ENCODE assay signal across 8 mouse cellular contexts in the genomic region with DNA sequence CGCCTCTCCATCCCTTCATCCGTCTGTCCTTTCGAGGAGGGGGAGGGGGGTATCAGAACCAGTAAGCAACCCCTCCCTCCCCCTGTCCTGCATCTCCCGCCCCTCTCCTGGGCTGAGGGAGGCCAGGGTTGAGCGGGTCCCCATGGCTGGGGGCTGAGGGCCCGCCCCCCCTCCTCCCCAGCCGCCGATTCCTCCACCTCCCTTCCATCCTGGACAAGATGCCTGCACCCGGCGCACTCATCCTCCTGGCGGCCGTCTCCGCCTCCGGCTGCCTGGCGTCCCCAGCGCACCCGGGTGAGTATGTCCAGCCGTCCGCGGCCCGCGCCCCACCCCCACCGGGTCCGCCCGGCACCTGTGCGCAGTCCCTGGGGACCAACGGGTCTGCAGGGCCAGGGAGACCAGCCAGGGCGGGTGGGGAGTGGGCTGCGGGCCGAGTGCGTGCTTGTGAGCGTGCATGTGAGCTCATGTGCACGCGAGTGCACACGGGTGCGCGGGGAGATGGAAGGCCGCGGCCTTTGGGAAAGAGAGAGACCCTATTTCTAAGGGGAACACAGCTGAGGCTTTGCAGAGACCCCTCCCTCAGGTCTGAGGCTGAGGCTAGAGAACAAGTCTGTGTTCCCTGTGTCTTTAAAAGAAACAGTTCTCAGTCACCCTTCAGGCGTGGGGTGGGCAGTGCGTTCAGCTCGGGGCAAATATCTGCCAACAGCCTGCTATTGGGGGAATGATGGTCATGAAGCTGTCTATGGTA. TPM values are rescaled to one million over a fixed set of nuclear protein-coding genes. Genes with fewer than 3 reads are reported as not detected.
DNase-seq lines count a peak whose midpoint lies in the region; ATAC-seq and TF ChIP-seq lines count a peak whose summit lies in the region.

No protein-coding gene starts in this region.

- peaks cover 66% of the 10 kb centered on the region for H3K27me3 ChIP-seq in heart, postnatal 0 days (ENCODE audit: control insufficient read depth, insufficient read depth, low read length)
- H3K27me3 ChIP-seq in limb, embryonic 13.5 days: 0 out of 2 replicates have a peak, but pooled peaks cover 4% of the 10 kb centered on the region
- H3K27me3 ChIP-seq in small intestine, adult 2 months (ENCODE audit: control insufficient read depth, insufficient read depth, low read length): peaks cover 20% of the 10 kb centered on the region

- H3K27ac ChIP-seq in heart, postnatal 0 days (ENCODE audit: low read depth): no peak overlapping the region
- no peak overlapping the region for H3K27ac ChIP-seq in embryonic fibroblast, embryonic 13.5 days (ENCODE audit: insufficient read depth, low read length)
- H3K27ac ChIP-seq in limb, embryonic 13.5 days: peak overlapping the region; percentile 40; the same call in 1 of the 2 replicates
- H3K27ac ChIP-seq in small intestine, adult 2 months (ENCODE audit: insufficient read depth, low read depth, low read length): no peak overlapping the region

- TF ChIP-seq POLR2A in embryonic fibroblast, embryonic 13.5 days (IDR thresholded peaks at IDR 0.05; ENCODE audit: low read depth, low read length): peak; percentile 16; the same call in 1 of the 2 replicates
- TF ChIP-seq POLR2A in small intestine, adult 2 months (IDR thresholded peaks at IDR 0.05; ENCODE audit: low read depth, low read length): no peak

- H3K4me2 ChIP-seq in heart, postnatal 0 days (ENCODE audit: low read depth, low read length): peak overlapping the region; percentile 61
- H3K4me2 ChIP-seq in limb, embryonic 13.5 days (replicated peaks): peak overlapping the region; percentile 85

- no peak for DNase-seq in heart, postnatal 0 days (ENCODE audit: low spot score)
- DNase-seq in heart, adult 9 months (ENCODE audit: low spot score in 2 of 2): no peak

- no peaks in the 10 kb centered on the region; the same call in 1 of the 2 replicates for H3K4me1 ChIP-seq in heart, postnatal 0 days (ENCODE audit: control insufficient read depth, insufficient read depth)
- peaks cover 6% of the 10 kb centered on the region; the same call in 1 of the 2 replicates for H3K4me1 ChIP-seq in embryonic fibroblast, embryonic 13.5 days (ENCODE audit: control insufficient read depth, insufficient read depth, low read length)
- H3K4me1 ChIP-seq in limb, embryonic 13.5 days: peaks cover 30% of the 10 kb centered on the region
- peaks cover 5% of the 10 kb centered on the region for H3K4me1 ChIP-seq in small intestine, adult 2 months (ENCODE audit: control insufficient read depth, insufficient read depth, insufficient read length, low read length)

- 2% methylated on average over 39 of the region's 42 CpGs for WGBS in heart, postnatal 0 days
- WGBS in limb, embryonic 13.5 days: under 1% methylated on average over 41 of the region's 42 CpGs
- WGBS in small intestine, adult 2 months: 3% methylated on average over 39 of the region's 42 CpGs

- no peak overlapping the region for H3K9ac ChIP-seq in heart, postnatal 0 days (replicated peaks; ENCODE audit: low read depth, low read length)
- peak overlapping the region; percentile 72 for H3K9ac ChIP-seq in limb, embryonic 13.5 days

- 0 out of 2 replicates have a peak, but pooled peaks have one; percentile 4 for ATAC-seq in heart, postnatal 0 days (ENCODE audit: insufficient read depth, low read depth)
- peak; percentile 21 for ATAC-seq in cerebellum, adult (ENCODE audit: insufficient number of reproducible peaks, low FRiP score, low TSS enrichment)
- peak; percentile 29; the same call in 1 of the 2 replicates for ATAC-seq in limb, embryonic 13.5 days (ENCODE audit: low FRiP score, low read depth)
- ATAC-seq in erythroid progenitor cell, adult 5-6 weeks (replicated peaks; ENCODE audit: low FRiP score, poor library complexity, severe bottlenecking): no peak
- ATAC-seq in monocyte, adult 5-6 weeks (replicated peaks; ENCODE audit: insufficient number of reproducible peaks, low FRiP score, low TSS enrichment, poor library complexity, severe bottlenecking): no peak

- no peak for TF ChIP-seq CTCF in heart, postnatal 0 days (IDR thresholded peaks at IDR 0.05; ENCODE audit: low read depth)
- TF ChIP-seq CTCF in embryonic fibroblast, embryonic 13.5 days (IDR thresholded peaks at IDR 0.05; ENCODE audit: borderline replicate concordance, insufficient read depth, low read length): no peak
- TF ChIP-seq CTCF in small intestine, adult 2 months (IDR thresholded peaks at IDR 0.05; ENCODE audit: extremely low read depth, insufficient read length, insufficient replicate concordance, low read depth, low read length): no peak

- no peaks in the 10 kb centered on the region for H3K9me3 ChIP-seq in heart, postnatal 0 days (replicated peaks; ENCODE audit: control insufficient read depth, low read length)
- H3K9me3 ChIP-seq in limb, embryonic 13.5 days: no peaks in the 10 kb centered on the region

- H3K36me3 ChIP-seq in heart, postnatal 0 days (replicated peaks; ENCODE audit: control insufficient read depth, insufficient read depth, low read length): no peaks in the 10 kb centered on the region
- peaks cover 31% of the 10 kb centered on the region for H3K36me3 ChIP-seq in limb, embryonic 13.5 days
- H3K36me3 ChIP-seq in small intestine, adult 2 months (ENCODE audit: control insufficient read depth, insufficient read depth, low read length): no peaks in the 10 kb centered on the region

- peak overlapping the region; percentile 38 for H3K4me3 ChIP-seq in heart, postnatal 0 days (ENCODE audit: low read depth, low read length)
- H3K4me3 ChIP-seq in embryonic fibroblast, embryonic 13.5 days (ENCODE audit: insufficient read depth, low read length): peak overlapping the region; percentile 78
- peak overlapping the region; percentile 88 for H3K4me3 ChIP-seq in limb, embryonic 13.5 days
- peak overlapping the region; percentile 36 for H3K4me3 ChIP-seq in small intestine, adult 2 months (ENCODE audit: low read depth, low read length)

- TF ChIP-seq EP300 in heart, postnatal 0 days (IDR thresholded peaks at IDR 0.05; ENCODE audit: low read depth): no peak

RNA-seq across cellular contexts. Expression of a gene that starts 1.1 kb away (rescaled TPM):
- not detected in 2 replicates for total RNA-seq in heart, postnatal 0 days (2014; rRNA removed; ENCODE audit: low replicate concordance)
- polyA plus RNA-seq in heart, postnatal 0 days (2015; fragmentation: Nextera tagmentation; extraction: Ambion mirVana): 0.23 and 0.27 TPM in 2 replicates
- 0.44 TPM in 1 of 2 replicates, not detected in the other for polyA plus RNA-seq in embryonic fibroblast, embryonic 13.5 days (2011; ENCODE audit: insufficient read length, low read depth, missing spikeins)
- polyA plus RNA-seq in limb, embryonic 13.5 days (2015; fragmentation: Nextera tagmentation; extraction: Ambion mirVana): 3.1 and 3.7 TPM in 2 replicates
- polyA plus RNA-seq in small intestine, adult 2 months (2012; rRNA removed): 139 and 454 TPM in 2 replicates
- total RNA-seq in erythroid progenitor cell, adult 5-6 weeks (2015; ENCODE audit: low replicate concordance): not detected in 2 replicates
- not detected in 2 replicates for total RNA-seq in erythroid progenitor cell, adult 5-6 weeks (2017; ENCODE audit: low replicate concordance)
- 1.3 to 7.5 TPM in 2 of 3 replicates, not detected in the other for total RNA-seq in monocyte, adult 5-6 weeks (2017)

RNA-seq across cellular contexts. Expression of a gene that starts 2.0 kb away (rescaled TPM):
- 0.31 TPM in 1 of 2 replicates, not detected in the other for total RNA-seq in heart, postnatal 0 days (2014; rRNA removed; ENCODE audit: low replicate concordance)
- not detected in 2 replicates for polyA plus RNA-seq in heart, postnatal 0 days (2015; fragmentation: Nextera tagmentation; extraction: Ambion mirVana)
- 5.5 and 8.7 TPM in 2 replicates for polyA plus RNA-seq in embryonic fibroblast, embryonic 13.5 days (2011; ENCODE audit: insufficient read length, low read depth, missing spikeins)
- 4.3 and 4.9 TPM in 2 replicates for polyA plus RNA-seq in limb, embryonic 13.5 days (2015; fragmentation: Nextera tagmentation; extraction: Ambion mirVana)
- polyA plus RNA-seq in small intestine, adult 2 months (2012; rRNA removed): 1.9 and 2.1 TPM in 2 replicates
- not detected in 2 replicates for total RNA-seq in erythroid progenitor cell, adult 5-6 weeks (2015; ENCODE audit: low replicate concordance)
- total RNA-seq in erythroid progenitor cell, adult 5-6 weeks (2017; ENCODE audit: low replicate concordance): not detected in 2 replicates
- total RNA-seq in monocyte, adult 5-6 weeks (2017): not detected in 3 replicates

RNA-seq across cellular contexts. Expression of a gene that starts 28.8 kb away (rescaled TPM):
- total RNA-seq in heart, postnatal 0 days (2014; rRNA removed; ENCODE audit: low replicate concordance): 99.9 and 102 TPM in 2 replicates
- 86.5 and 90.0 TPM in 2 replicates for polyA plus RNA-seq in heart, postnatal 0 days (2015; fragmentation: Nextera tagmentation; extraction: Ambion mirVana)
- 63.7 and 69.6 TPM in 2 replicates for polyA plus RNA-seq in embryonic fibroblast, embryonic 13.5 days (2011; ENCODE audit: insufficient read length, low read depth, missing spikeins)
- 135 and 137 TPM in 2 replicates for polyA plus RNA-seq in limb, embryonic 13.5 days (2015; fragmentation: Nextera tagmentation; extraction: Ambion mirVana)
- polyA plus RNA-seq in small intestine, adult 2 months (2012; rRNA removed): 19.2 and 51.4 TPM in 2 replicates
- total RNA-seq in erythroid progenitor cell, adult 5-6 weeks (2015; ENCODE audit: low replicate concordance): 20.5 and 29.8 TPM in 2 replicates
- total RNA-seq in erythroid progenitor cell, adult 5-6 weeks (2017; ENCODE audit: low replicate concordance): 43.8 and 48.9 TPM in 2 replicates
- total RNA-seq in monocyte, adult 5-6 weeks (2017): 59.2 to 78.0 TPM (median 72.7 TPM) in 3 replicates

RNA-seq across cellular contexts. Expression of a gene that starts 39.0 kb away (rescaled TPM):
- 0.35 TPM in 1 of 2 replicates, not detected in the other for total RNA-seq in heart, postnatal 0 days (2014; rRNA removed; ENCODE audit: low replicate concordance)
- polyA plus RNA-seq in heart, postnatal 0 days (2015; fragmentation: Nextera tagmentation; extraction: Ambion mirVana): 0.26 and 0.29 TPM in 2 replicates
- polyA plus RNA-seq in embryonic fibroblast, embryonic 13.5 days (2011; ENCODE audit: insufficient read length, low read depth, missing spikeins): not detected in 2 replicates
- polyA plus RNA-seq in limb, embryonic 13.5 days (2015; fragmentation: Nextera tagmentation; extraction: Ambion mirVana): 2.1 TPM in 2 replicates
- polyA plus RNA-seq in small intestine, adult 2 months (2012; rRNA removed): 0.08 and 0.28 TPM in 2 replicates
- not detected in 2 replicates for total RNA-seq in erythroid progenitor cell, adult 5-6 weeks (2015; ENCODE audit: low replicate concordance)
- not detected in 2 replicates for total RNA-seq in erythroid progenitor cell, adult 5-6 weeks (2017; ENCODE audit: low replicate concordance)
- total RNA-seq in monocyte, adult 5-6 weeks (2017): 0.19 TPM in 1 of 3 replicates, not detected in the others

RNA-seq across cellular contexts. Expression of a gene that starts 45.2 kb away (rescaled TPM):
- 26.7 and 28.8 TPM in 2 replicates for total RNA-seq in heart, postnatal 0 days (2014; rRNA removed; ENCODE audit: low replicate concordance)
- polyA plus RNA-seq in heart, postnatal 0 days (2015; fragmentation: Nextera tagmentation; extraction: Ambion mirVana): 19.3 and 22.7 TPM in 2 replicates
- 13.5 and 17.6 TPM in 2 replicates for polyA plus RNA-seq in embryonic fibroblast, embryonic 13.5 days (2011; ENCODE audit: insufficient read length, low read depth, missing spikeins)
- 69.1 and 71.6 TPM in 2 replicates for polyA plus RNA-seq in limb, embryonic 13.5 days (2015; fragmentation: Nextera tagmentation; extraction: Ambion mirVana)
- 8.5 and 10.1 TPM in 2 replicates for polyA plus RNA-seq in small intestine, adult 2 months (2012; rRNA removed)
- total RNA-seq in erythroid progenitor cell, adult 5-6 weeks (2015; ENCODE audit: low replicate concordance): 2.5 and 2.9 TPM in 2 replicates
- total RNA-seq in erythroid progenitor cell, adult 5-6 weeks (2017; ENCODE audit: low replicate concordance): 0.23 and 4.0 TPM in 2 replicates
- total RNA-seq in monocyte, adult 5-6 weeks (2017): 5.8 to 8.7 TPM (median 6.7 TPM) in 3 replicates

Comparison
In these comparisons a context has a peak if more than half of its experiments do, and no peak if none do; other contexts are left out.
1. ATAC-seq: peak in heart, postnatal 0 days (single experiment), cerebellum, adult (single experiment) and limb, embryonic 13.5 days (single experiment); none in erythroid progenitor cell, adult 5-6 weeks (single experiment) and monocyte, adult 5-6 weeks (single experiment).
2. H3K4me3 ChIP-seq: peak in every context shown above with its lines; median percentile 88 in limb, embryonic 13.5 days; 78 in embryonic fibroblast, embryonic 13.5 days; 38 in heart, postnatal 0 days; 36 in small intestine, adult 2 months.
3. RNA of a gene that starts 1.1 kb away (polyA plus RNA-seq): 139 to 454 TPM in small intestine, adult 2 months; 3.1 to 3.7 TPM in limb, embryonic 13.5 days, 0.44 TPM in embryonic fibroblast, embryonic 13.5 days and 0.23 to 0.27 TPM in heart, postnatal 0 days; every median in the first group is over 10 times any median in the second.